11 mouse cellular contexts compared by ENCODE assay signal in the genomic region with DNA sequence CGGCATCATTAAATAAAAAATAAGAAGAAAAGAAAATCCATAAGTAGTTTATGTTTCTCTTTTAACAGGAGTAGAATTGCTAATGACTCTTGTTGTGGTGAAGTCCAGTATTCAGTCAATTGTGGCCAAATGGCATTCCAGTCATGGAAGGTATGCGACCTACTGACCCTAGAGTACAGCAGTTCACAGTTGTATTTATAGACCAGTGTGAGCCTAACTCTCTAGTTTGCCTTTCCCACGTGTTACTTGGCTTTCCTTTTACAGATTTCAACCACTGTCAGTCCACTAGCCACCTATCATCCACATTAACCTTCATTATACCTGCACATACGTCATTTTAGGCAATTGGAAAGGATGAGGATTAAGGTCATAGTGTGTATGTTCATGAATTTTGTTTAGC.
DNase-seq lines count a peak whose midpoint lies in the region; ATAC-seq lines count a peak whose summit lies in the region.
"Had no signal": no experiment of that assay in that cellular context is flagged by ENCODE, and none has a peak within 500 bp of the region (broad histone marks: within the 10 kb centered on the region; RNA-seq: fewer than 3 reads in every experiment).

No protein-coding gene starts in this region.

- no peaks in the 10 kb centered on the region for H3K27me3 ChIP-seq in neural tube, embryonic 15.5 days (replicated peaks)
- H3K27me3 ChIP-seq in heart, embryonic 11.5 days (ENCODE audit: control insufficient read depth, insufficient read depth, low read length): no peaks in the 10 kb centered on the region
- no peaks in the 10 kb centered on the region for H3K27me3 ChIP-seq in kidney, embryonic 16.5 days (ENCODE audit: insufficient read depth, low read length)
- H3K27me3 ChIP-seq: forebrain, embryonic 15.5 days; midbrain, embryonic 12.5 days; neural tube, embryonic 13.5 days had no signal

- no peak overlapping the region for H3K4me3 ChIP-seq in neural tube, embryonic 15.5 days (replicated peaks)
- H3K4me3 ChIP-seq in heart, embryonic 11.5 days (ENCODE audit: low read depth, low read length): no peak overlapping the region
- H3K4me3 ChIP-seq in kidney, embryonic 16.5 days (ENCODE audit: low read length): no peak overlapping the region
- H3K4me3 ChIP-seq: forebrain, embryonic 15.5 days; midbrain, embryonic 12.5 days; neural tube, embryonic 13.5 days had no signal

- no peaks in the 10 kb centered on the region for H3K9me3 ChIP-seq in neural tube, embryonic 15.5 days (replicated peaks)
- H3K9me3 ChIP-seq in heart, embryonic 11.5 days (replicated peaks; ENCODE audit: control insufficient read depth, low read length): no peaks in the 10 kb centered on the region
- no peaks in the 10 kb centered on the region for H3K9me3 ChIP-seq in kidney, embryonic 16.5 days (ENCODE audit: low read length)
- H3K9me3 ChIP-seq: forebrain, embryonic 15.5 days; midbrain, embryonic 12.5 days; neural tube, embryonic 13.5 days had no signal

- H3K27ac ChIP-seq in neural tube, embryonic 15.5 days (replicated peaks): no peak overlapping the region
- H3K27ac ChIP-seq in heart, embryonic 11.5 days (ENCODE audit: low read depth, low read length): no peak overlapping the region; the same call in 1 of the 2 replicates
- H3K27ac ChIP-seq in kidney, embryonic 16.5 days (ENCODE audit: low read length): no peak overlapping the region
- H3K27ac ChIP-seq: forebrain, embryonic 15.5 days; midbrain, embryonic 12.5 days; neural tube, embryonic 13.5 days had no signal

- WGBS in neural tube, embryonic 15.5 days: 52% methylated on average over 4 of the region's 4 CpGs
- WGBS in heart, embryonic 11.5 days (ENCODE audit: insufficient replicate concordance): 31% methylated on average over 4 of the region's 4 CpGs
- 44% methylated on average over 4 of the region's 4 CpGs for WGBS in kidney, embryonic 16.5 days

- no peaks in the 10 kb centered on the region for H3K4me1 ChIP-seq in neural tube, embryonic 15.5 days
- H3K4me1 ChIP-seq in heart, embryonic 11.5 days (ENCODE audit: control insufficient read depth, insufficient read depth, low read length): peaks cover 9% of the 10 kb centered on the region
- H3K4me1 ChIP-seq in kidney, embryonic 16.5 days (ENCODE audit: insufficient read depth, low read length): 0 out of 2 replicates have a peak, but pooled peaks cover 4% of the 10 kb centered on the region
- H3K4me1 ChIP-seq: forebrain, embryonic 15.5 days; midbrain, embryonic 12.5 days; neural tube, embryonic 13.5 days had no signal

- H3K9ac ChIP-seq in neural tube, embryonic 15.5 days (replicated peaks): no peak overlapping the region
- H3K9ac ChIP-seq in heart, embryonic 11.5 days (ENCODE audit: low read depth, low read length): no peak overlapping the region
- no peak overlapping the region for H3K9ac ChIP-seq in kidney, embryonic 16.5 days (replicated peaks; ENCODE audit: low read length)
- H3K9ac ChIP-seq: forebrain, embryonic 15.5 days; midbrain, embryonic 12.5 days; neural tube, embryonic 13.5 days had no signal

- DNase-seq in neural tube, embryonic 10.5 days (ENCODE audit: extremely low spot score, low spot score): peak; percentile 17
- no peak for DNase-seq in spleen, postnatal 10 days (ENCODE audit: low spot score in 2 of 2)
- DNase-seq in left cerebral cortex, adult 11 months (ENCODE audit: low spot score): no peak
- DNase-seq in right cerebral cortex, postnatal 10 days (ENCODE audit: low spot score in 2 of 2): no peak
- DNase-seq: right cerebral cortex, postnatal 4 days had no signal

- H3K36me3 ChIP-seq in neural tube, embryonic 15.5 days: no peaks in the 10 kb centered on the region
- H3K36me3 ChIP-seq in heart, embryonic 11.5 days (ENCODE audit: control insufficient read depth, insufficient read depth, low read length): no peaks in the 10 kb centered on the region
- H3K36me3 ChIP-seq in kidney, embryonic 16.5 days (ENCODE audit: insufficient read depth, low read length): no peaks in the 10 kb centered on the region
- H3K36me3 ChIP-seq: forebrain, embryonic 15.5 days; midbrain, embryonic 12.5 days; neural tube, embryonic 13.5 days had no signal

- no peak for ATAC-seq in neural tube, embryonic 15.5 days (ENCODE audit: low FRiP score)
- 0 out of 2 replicates have a peak, but pooled peaks have one; percentile 31 for ATAC-seq in heart, embryonic 11.5 days (replicated peaks; ENCODE audit: insufficient number of reproducible peaks, low FRiP score, low TSS enrichment)
- peak; percentile 92 for ATAC-seq in kidney, embryonic 16.5 days (ENCODE audit: low FRiP score, low TSS enrichment)
- ATAC-seq: forebrain, embryonic 15.5 days had no signal

- no peak overlapping the region for H3K4me2 ChIP-seq in neural tube, embryonic 15.5 days
- no peak overlapping the region; the same call in 1 of the 2 replicates for H3K4me2 ChIP-seq in heart, embryonic 11.5 days
- H3K4me2 ChIP-seq in kidney, embryonic 16.5 days (replicated peaks; ENCODE audit: low read depth, low read length): no peak overlapping the region
- H3K4me2 ChIP-seq: forebrain, embryonic 15.5 days; midbrain, embryonic 12.5 days; neural tube, embryonic 13.5 days had no signal
